Mouse (Mus musculus) MEL (cell line): Measurements from ENCODE around the gene Acap1. TPM values are rescaled to one million over a fixed set of nuclear protein-coding genes. Genes with fewer than 3 reads are reported as not detected.

Experiments
- DNase-seq: peaks from one replicate; pipeline ENCODE4 v3.0.0; 2011; ENCODE audit warnings: low read depth, low spot score
- H3K27ac ChIP-seq: 2 replicates; pipeline ENCODE4 v1.5.1; 2012; ENCODE audit warnings: low read depth, mild to moderate bottlenecking, control low read depth, low read length, moderate library complexity; ENCODE audit not compliant: control insufficient read depth
- H3K27me3 ChIP-seq, 2 experiments: fragments of 150-350 bp in 1 of 2; sonication (generic) in 1 of 2; 2 replicates each; pipeline ENCODE4 v1.6.1; 2012; ENCODE audit warnings: low read length in 2 of 2, mild to moderate bottlenecking in 2 of 2, improper control_type of control experiment in 1 of 2, moderate library complexity in 1 of 2; ENCODE audit not compliant: insufficient read depth in 2 of 2, control insufficient read depth in 1 of 2
- H3K36me3 ChIP-seq, 2 experiments: 2 replicates each; pipeline ENCODE4 v1.6.1; 2012 to 2014; ENCODE audit warnings: low read length in 2 of 2, improper control_type of control experiment in 1 of 2, inconsistent platforms in 1 of 2, mild to moderate bottlenecking in 1 of 2; ENCODE audit not compliant: insufficient read depth in 2 of 2, control insufficient read depth in 1 of 2
- H3K4me1 ChIP-seq, 2 experiments: fragments of 150-350 bp in 1 of 2; sonication (generic) in 1 of 2; 2 replicates each; pipeline ENCODE4 v1.6.1; 2012; ENCODE audit warnings: low read length in 2 of 2, improper control_type of control experiment in 1 of 2, mild to moderate bottlenecking in 1 of 2; ENCODE audit not compliant: insufficient read depth in 2 of 2, control insufficient read depth in 1 of 2
- H3K4me3 ChIP-seq, 2 experiments: fragments of 150-350 bp in 1 of 2; sonication (generic) in 1 of 2; 2 replicates each; pipeline ENCODE4 v1.5.1; 2012; ENCODE audit warnings: low read depth in 2 of 2, low read length in 2 of 2, mild to moderate bottlenecking in 2 of 2, moderate library complexity in 2 of 2, control low read depth in 1 of 2, improper control_type of control experiment in 1 of 2; ENCODE audit not compliant: control insufficient read depth in 1 of 2, insufficient read depth in 1 of 2
- H3K79me2 ChIP-seq: 2 replicates; pipeline ENCODE4 v1.6.1; 2012; ENCODE audit warnings: mild to moderate bottlenecking, low read length, moderate library complexity; ENCODE audit not compliant: control insufficient read depth, poor library complexity, insufficient read depth
- H3K9ac ChIP-seq: 2 replicates; pipeline ENCODE4 v1.6.1; 2012; ENCODE audit warnings: low read depth, mild to moderate bottlenecking, control low read depth, low read length, moderate library complexity; ENCODE audit not compliant: control insufficient read depth, poor library complexity, severe bottlenecking
- H3K9me3 ChIP-seq: fragments of 150-350 bp; sonication (generic); replicated peaks from 2 replicates; pipeline ENCODE4 v1.6.1; 2012; ENCODE audit warnings: mild to moderate bottlenecking, low read length, improper control_type of control experiment, moderate library complexity; ENCODE audit not compliant: insufficient read depth
- CHD1 ChIP-seq: IDR thresholded peaks from 2 replicates; pipeline ENCODE4 v1.6.1; 2012; ENCODE audit warnings: low read depth, mild to moderate bottlenecking, inconsistent platforms, low read length, improper control_type of control experiment
- CHD2 ChIP-seq: IDR thresholded peaks from 2 replicates; pipeline ENCODE4 v1.6.1; 2011; ENCODE audit warnings: low read length, improper control_type of control experiment
- CTCF ChIP-seq, 3 experiments: IDR thresholded peaks in 2 of 3; conservative IDR thresholded peaks in 1 of 3; 2 replicates each; pipeline ENCODE4 v1.5.1; 2011 to 2012; ENCODE audit warnings: low read length in 3 of 3, low read depth in 2 of 3, mild to moderate bottlenecking in 2 of 3, improper control_type of control experiment in 1 of 3, inconsistent platforms in 1 of 3, mixed read lengths in 1 of 3, moderate library complexity in 1 of 3; ENCODE audit not compliant: control insufficient read depth in 1 of 3, insufficient read depth in 1 of 3, poor library complexity in 1 of 3, severe bottlenecking in 1 of 3
- E2F4 ChIP-seq: IDR thresholded peaks from 2 replicates; pipeline ENCODE4 v1.6.1; 2011; ENCODE audit warnings: low read depth, low read length, improper control_type of control experiment, borderline replicate concordance
- ETS1 ChIP-seq: IDR thresholded peaks from 2 replicates; pipeline ENCODE4 v1.6.1; 2012; ENCODE audit warnings: low read depth, mild to moderate bottlenecking, inconsistent platforms, low read length, improper control_type of control experiment, moderate library complexity
- GABPA ChIP-seq: IDR thresholded peaks from 2 replicates; pipeline ENCODE4 v1.6.1; 2012; ENCODE audit warnings: low read depth, mild to moderate bottlenecking, inconsistent platforms, low read length, improper control_type of control experiment, moderate library complexity
- GATA1 ChIP-seq: IDR thresholded peaks from 2 replicates; pipeline ENCODE4 v1.6.1; 2011; ENCODE audit warnings: low read depth, low read length, improper control_type of control experiment
- HCFC1 ChIP-seq: IDR thresholded peaks from 2 replicates; pipeline ENCODE4 v1.6.1; 2012; ENCODE audit warnings: low read depth, mild to moderate bottlenecking, inconsistent platforms, low read length, improper control_type of control experiment, moderate library complexity
- JUND ChIP-seq: IDR thresholded peaks from 2 replicates; pipeline ENCODE4 v1.6.1; 2011; ENCODE audit warnings: low read depth, mild to moderate bottlenecking, improper control_type of control experiment, low read length
- KAT2A ChIP-seq: conservative IDR thresholded peaks from 2 replicates; pipeline ENCODE4 v1.6.1; 2012; ENCODE audit warnings: low read depth, low read length, improper control_type of control experiment, inconsistent platforms
- MAX ChIP-seq: IDR thresholded peaks from 2 replicates; pipeline ENCODE4 v1.6.1; 2011; ENCODE audit warnings: low read length, improper control_type of control experiment
- MXI1 ChIP-seq: IDR thresholded peaks from 2 replicates; pipeline ENCODE4 v1.6.1; 2011; ENCODE audit warnings: mild to moderate bottlenecking, low read depth, low read length, improper control_type of control experiment
- MYB ChIP-seq: IDR thresholded peaks from 2 replicates; pipeline ENCODE4 v1.6.1; 2011; ENCODE audit warnings: mild to moderate bottlenecking, low read depth, low read length, improper control_type of control experiment
- MYC ChIP-seq: IDR thresholded peaks from 2 replicates; pipeline ENCODE4 v1.6.1; 2011; ENCODE audit warnings: low read depth, mild to moderate bottlenecking, low read length, improper control_type of control experiment, moderate library complexity
- NRF1 ChIP-seq: IDR thresholded peaks from 2 replicates; pipeline ENCODE4 v1.6.1; 2014; ENCODE audit warnings: low read depth, mild to moderate bottlenecking, inconsistent platforms, low read length, improper control_type of control experiment, moderate library complexity; ENCODE audit not compliant: poor library complexity, insufficient read depth, severe bottlenecking
- POLR2A ChIP-seq, 2 experiments: IDR thresholded peaks; 2 replicates each; pipeline ENCODE4 v1.6.1; 2011 to 2012; ENCODE audit warnings: low read length in 2 of 2, mild to moderate bottlenecking in 2 of 2, control low read depth in 1 of 2, improper control_type of control experiment in 1 of 2, low read depth in 1 of 2, moderate library complexity in 1 of 2; ENCODE audit not compliant: control insufficient read depth in 1 of 2, insufficient read depth in 1 of 2, poor library complexity in 1 of 2
- POLR2AphosphoS5 ChIP-seq: IDR thresholded peaks from 2 replicates; pipeline ENCODE4 v1.6.1; 2012; ENCODE audit warnings: low read depth, borderline replicate concordance, mild to moderate bottlenecking, inconsistent platforms, low read length, moderate library complexity, mixed read lengths
- RAD21 ChIP-seq: IDR thresholded peaks from 2 replicates; pipeline ENCODE4 v1.6.1; 2011; ENCODE audit warnings: mild to moderate bottlenecking, low read depth, low read length, improper control_type of control experiment
- RCOR1 ChIP-seq: IDR thresholded peaks from 2 replicates; pipeline ENCODE4 v1.6.1; 2012; ENCODE audit warnings: low read depth, mild to moderate bottlenecking, inconsistent platforms, low read length, improper control_type of control experiment
- SIN3A ChIP-seq: IDR thresholded peaks from 2 replicates; pipeline ENCODE4 v1.6.1; 2012; ENCODE audit warnings: low read length, improper control_type of control experiment, inconsistent platforms
- SMC3 ChIP-seq: IDR thresholded peaks from 2 replicates; pipeline ENCODE4 v1.6.1; 2011; ENCODE audit warnings: low read depth, low read length, improper control_type of control experiment
- TAL1 ChIP-seq: IDR thresholded peaks from 2 replicates; pipeline ENCODE4 v1.6.1; 2012; ENCODE audit warnings: mild to moderate bottlenecking, inconsistent platforms, low read length, moderate library complexity, mixed read lengths
- TBP ChIP-seq: IDR thresholded peaks from 2 replicates; pipeline ENCODE4 v1.8.0; 2011; ENCODE audit warnings: low read depth, low read length, improper control_type of control experiment
- USF2 ChIP-seq, 2 experiments: IDR thresholded peaks; 2 replicates each; pipeline ENCODE4 v1.6.1; 2011 to 2012; ENCODE audit warnings: improper control_type of control experiment in 2 of 2, low read length in 2 of 2, borderline replicate concordance in 1 of 2, inconsistent platforms in 1 of 2, low read depth in 1 of 2, mild to moderate bottlenecking in 1 of 2; ENCODE audit not compliant: insufficient read depth in 1 of 2
- ZKSCAN1 ChIP-seq: IDR thresholded peaks from 2 replicates; pipeline ENCODE4 v1.6.1; 2012; ENCODE audit warnings: low read depth, mild to moderate bottlenecking, inconsistent platforms, low read length, improper control_type of control experiment, moderate library complexity
- ZNF384 ChIP-seq: IDR thresholded peaks from 2 replicates; pipeline ENCODE4 v1.6.1; 2012; ENCODE audit warnings: low read depth, mild to moderate bottlenecking, inconsistent platforms, low read length, improper control_type of control experiment
- polyA plus RNA-seq, 2 experiments: library from polyadenylated mRNA; stranded (reverse) in 1 of 2; unstranded in 1 of 2; fragments of >175 nt in 1 of 2; fragments of >200 nt in 1 of 2; gene quantifications; 2 replicates each; pipeline versions ENCODE4 v1.2.1 to v1.2.4; 2012; ENCODE audit warnings: low replicate concordance in 2 of 2, low read depth in 1 of 2; ENCODE audit not compliant: insufficient read length in 2 of 2, insufficient read depth in 1 of 2, missing spikeins in 1 of 2
- total RNA-seq: library from RNA; depleted of rRNA; stranded (reverse); fragments of 300-350 nt; gene quantifications from 2 replicates; pipeline ENCODE4 v1.2.3, GENCODE M21; 2012

Gene Acap1
- total and polyA plus RNA-seq, 3 experiments, result 20.7 to 42.2 TPM; not detected in 1

- no peak for TF ChIP-seq SMC3
- no peak; the same call in 1 of the 2 replicates for TF ChIP-seq MYC
- TF ChIP-seq KAT2A, result no peak; the same call in 1 of the 2 replicates
- no peak for TF ChIP-seq NRF1
- no peak for TF ChIP-seq CHD2
- TF ChIP-seq ZKSCAN1, result no peak
- no peak for TF ChIP-seq POLR2AphosphoS5
- TF ChIP-seq GATA1, result no peak
Measured at GRCm38 (mm10) chr11:69900471-69901405, 5.4 kb upstream of the Acap1 start, which contains the start of the genes 2810408A11Rik and Neurl4 (continued).

- DNase-seq, result no peak
- Histone ChIP-seq H3K27me3 (no peaks in the 10 kb centered on the region), H3K27ac (no peak overlapping the region), H3K36me3 (peaks cover 0 to 6% of the 10 kb centered on the region in 2 experiments; a peak in 3 of 4 replicates), H3K9ac (no peak overlapping the region), H3K9me3 (no peaks in the 10 kb centered on the region), H3K4me1 (peaks cover 2 to 16% of the 10 kb centered on the region in 2 experiments; a peak in 2 of 4 replicates), H3K79me2 (peaks cover 18% of the 10 kb centered on the region), H3K4me3 (no peak overlapping the region)
- TF ChIP-seq GABPA (no peak), CTCF (IDR thresholded peaks at IDR 0.05 in 2 of 3, conservative IDR thresholded peaks at IDR 0.05 in 1 of 3; ENCODE audit: control insufficient read depth in 1 of 3, insufficient read depth in 1 of 3, low read depth in 2 of 3, low read length in 3 of 3, poor library complexity in 1 of 3, severe bottlenecking in 1 of 3) (no peak), ZNF384 (peak; percentile 58; the same call in 1 of the 2 replicates), ZKSCAN1 (no peak), CHD2 (no peak), MXI1 (no peak), TBP (no peak)
Measured at GRCm38 (mm10) chr11:69899870-69900269, 4.5 kb upstream of the Acap1 start.

- no peaks in the 10 kb centered on the region for H3K27me3 ChIP-seq
- H3K9ac ChIP-seq, result peak overlapping the region; percentile 68
- H3K4me1 ChIP-seq, result peaks cover 13 to 25% of the 10 kb centered on the region in 2 experiments
- peaks cover 0 to 15% of the 10 kb centered on the region in 2 experiments; a peak in 2 of 4 replicates for H3K36me3 ChIP-seq
- H3K4me3 ChIP-seq, result peak overlapping the region; percentile 47 to 72
- H3K27ac ChIP-seq, result peak overlapping the region; percentile 71
- peak; percentile 74 for DNase-seq
- H3K79me2 ChIP-seq, result no peaks in the 10 kb centered on the region; the same call in none of the 2 replicates
- no peaks in the 10 kb centered on the region for H3K9me3 ChIP-seq
- TF ChIP-seq TAL1 (no peak), ZNF384 (no peak), JUND (no peak), SIN3A (peak; percentile 39; the same call in 1 of the 2 replicates), MXI1 (no peak), RCOR1 (no peak), RAD21 (no peak), ETS1 (peak; percentile 30; the same call in 1 of the 2 replicates), MYB (no peak), GATA1 (no peak), USF2 (IDR thresholded peaks at IDR 0.05; ENCODE audit: borderline replicate concordance in 1 of 2, insufficient read depth in 1 of 2, low read depth in 1 of 2, low read length in 2 of 2) (no peak), POLR2A (IDR thresholded peaks at IDR 0.05; ENCODE audit: control insufficient read depth in 1 of 2, insufficient read depth in 1 of 2, low read depth in 1 of 2, low read length in 2 of 2, poor library complexity in 1 of 2) (0 out of 4 replicates have a peak, but pooled peaks of 1 of the 2 experiments have one; percentile 14), CHD2 (peak; percentile 26; the same call in 1 of the 2 replicates), MAX (no peak), CHD1 (no peak), HCFC1 (peak; percentile 54; the same call in 1 of the 2 replicates), E2F4 (no peak)
Measured at GRCm38 (mm10) chr11:69894671-69895070, 668 bp downstream of the Acap1 start.
